Mouse (Mus musculus): Measurements from ENCODE around the gene Gdpd1. TPM values are rescaled to one million over a fixed set of nuclear protein-coding genes. Genes with fewer than 3 reads are reported as not detected.

Gene Gdpd1
- total RNA-seq, 2 experiments from 2014 or later = 53.5 to 54.8 TPM

DNA sequence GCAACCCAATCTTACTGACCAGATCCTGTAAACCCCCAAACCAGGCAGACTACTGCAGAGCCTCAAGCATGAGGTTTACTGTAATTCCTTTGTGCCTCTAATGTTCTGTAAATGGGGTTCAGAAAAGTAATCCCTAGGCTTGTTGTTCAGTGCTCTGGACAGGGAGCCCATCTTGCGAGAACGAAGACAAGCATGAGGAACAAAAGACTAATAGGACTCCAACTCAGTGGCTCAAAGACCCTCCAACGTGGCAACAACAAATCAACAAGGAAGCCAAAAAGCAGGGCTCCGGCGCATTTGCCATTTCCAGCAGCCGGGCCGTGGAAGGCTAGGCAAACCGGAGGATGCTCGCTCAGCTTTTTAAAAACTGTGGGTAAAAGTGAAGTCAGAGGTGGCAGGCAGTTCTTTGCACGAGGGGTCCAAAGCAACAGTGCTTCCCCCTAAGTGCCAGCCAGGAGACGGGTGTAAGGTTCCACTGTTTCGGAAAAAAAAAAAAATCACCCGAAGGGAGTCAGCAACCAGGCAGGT is 81.3 kb downstream of the Gdpd1 start:
- peak in 1 of 2 experiments; percentile 18 for DNase-seq (ENCODE audit: low spot score in 2 of 2)

GRCm38 (mm10) chr11:86991241-86991640 is 82.6 kb downstream of the Gdpd1 start:
- no peak for DNase-seq (ENCODE audit: low spot score in 2 of 2)

- no peak for DNase-seq (ENCODE audit: low spot score in 2 of 2)
Observed at GRCm38 (mm10) chr11:86990309-86990708, 83.6 kb downstream of the Gdpd1 start.

DNA sequence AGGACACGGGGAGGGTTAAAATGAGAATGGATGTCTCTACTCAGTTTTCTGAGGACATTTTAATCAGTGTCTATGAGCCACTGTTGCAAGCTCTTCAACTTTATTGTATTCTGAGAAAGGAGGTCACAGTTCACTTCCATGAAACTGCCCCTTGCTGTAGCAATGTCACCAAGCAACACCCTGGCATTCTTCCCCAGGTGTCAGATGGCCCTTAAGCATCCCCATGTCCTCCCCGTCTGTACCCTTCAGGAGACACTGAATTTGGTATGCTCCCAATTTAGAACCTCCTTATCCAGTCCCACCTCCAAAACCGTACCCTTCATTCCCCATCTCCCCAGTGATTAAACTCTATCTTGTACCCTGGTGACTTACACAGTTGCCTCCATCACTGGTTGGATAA is 88.9 kb downstream of the Gdpd1 start:
- DNase-seq (ENCODE audit: low spot score in 2 of 2) = no peak

Small RNA genes within 50 kb of the gene (microRNA-seq; reads per million reads assigned to microRNA genes)
- 24.6 to 922 reads per million in 2 experiments for gene Mir301

Other genes starting within 250 kb of the Gdpd1 start
- gene Ypel2, start 80.4 kb downstream of the Gdpd1 start, total RNA-seq (2021) = 10 to 100 TPM; 20.5 to 21.9 TPM
- 10 to 100 TPM; 14.5 to 16.1 TPM for gene Smg8, start 12.7 kb upstream of the Gdpd1 start, total RNA-seq (2021)
- 1 to 10 TPM in 1 of 2 experiments, under 1 TPM in 1; 0.69 to 1.4 TPM for gene Prr11, start 34.6 kb upstream of the Gdpd1 start, total RNA-seq (2021)
- gene Ska2, start 35.2 kb upstream of the Gdpd1 start, total RNA-seq (2021) = 10 to 100 TPM; 13.1 to 14.1 TPM
- 100 to 1,000 TPM; 170 to 186 TPM for gene Trim37, start 53.0 kb upstream of the Gdpd1 start, total RNA-seq (2021)

Data from layer of hippocampus, postnatal 14 days (tissue).